Mouse (Mus musculus) limb, embryonic 14.5 days (tissue): ENCODE measurements around the gene Chrna7. TPM values are rescaled to one million over a fixed set of nuclear protein-coding genes. Genes with fewer than 3 reads are reported as not detected.

Experiments used
- ATAC-seq: fragments of 200-750 bp; cut with Nextera tagmentation; 2 replicates; pipeline ENCODE4 v1.8.0; 2017; ENCODE audit warnings: low read depth, moderate number of reproducible peaks, moderate TSS enrichment; ENCODE audit not compliant: low FRiP score
- DNase-seq: peaks from one replicate; pipeline ENCODE4 v3.0.0-alpha.2; 2015; ENCODE audit warnings: low spot score
- H3K27ac ChIP-seq: fragments of 300-500 bp; sonication (generic); replicated peaks from 2 replicates; pipeline ENCODE4 v1.5.1; 2014; ENCODE audit warnings: low read depth, mild to moderate bottlenecking, low read length, moderate library complexity, mixed read lengths
- H3K27me3 ChIP-seq: fragments of 300-500 bp; sonication (generic); 2 replicates; pipeline ENCODE4 v1.6.1; 2014; ENCODE audit warnings: low read length, mixed read lengths; ENCODE audit not compliant: control insufficient read depth, insufficient read depth
- H3K36me3 ChIP-seq: fragments of 300-500 bp; sonication (generic); 2 replicates; pipeline ENCODE4 v1.6.1; 2014; ENCODE audit warnings: mild to moderate bottlenecking, low read length, moderate library complexity, mixed read lengths; ENCODE audit not compliant: control insufficient read depth, insufficient read depth
- H3K4me1 ChIP-seq: fragments of 300-500 bp; sonication (generic); 2 replicates; pipeline ENCODE4 v1.6.1; 2014; ENCODE audit warnings: antibody characterized with exemption, low read length, mixed read lengths; ENCODE audit not compliant: control insufficient read depth, insufficient read depth
- H3K4me2 ChIP-seq: fragments of 300-500 bp; sonication (generic); replicated peaks from 2 replicates; pipeline ENCODE4 v1.6.1; 2014; ENCODE audit warnings: low read depth, mild to moderate bottlenecking, low read length, moderate library complexity; ENCODE audit not compliant: severe bottlenecking
- H3K4me3 ChIP-seq: fragments of 300-500 bp; sonication (generic); replicated peaks from 2 replicates; pipeline ENCODE4 v1.5.1; 2014; ENCODE audit warnings: low read length
- H3K9ac ChIP-seq: fragments of 300-500 bp; sonication (generic); 2 replicates; pipeline ENCODE4 v1.6.1; 2014; ENCODE audit warnings: mild to moderate bottlenecking, low read depth, low read length, moderate library complexity; ENCODE audit not compliant: severe bottlenecking
- H3K9me3 ChIP-seq: fragments of 300-500 bp; sonication (generic); 2 replicates; pipeline ENCODE4 v1.6.1; 2016; ENCODE audit warnings: low read length; ENCODE audit not compliant: control insufficient read depth
- POLR2A ChIP-seq: fragments of 200-500 bp; IDR thresholded peaks from 2 replicates; pipeline ENCODE4 v1.8.0; 2012; ENCODE audit warnings: inconsistent platforms, mild to moderate bottlenecking, moderate library complexity, borderline replicate concordance; ENCODE audit not compliant: insufficient read depth, insufficient read length; ENCODE audit errors: extremely low read depth
- WGBS: fragments of 180-500 bp; shearing (Covaris S2); extraction: QIAGEN DNeasy Blood & Tissue Kit; methylation state at CpG from one replicate; pipeline ENCODE4 v1.1.7; 2014; 5-methylcytosine and 5-hydroxymethylcytosine counted together
- polyA plus RNA-seq, 2 experiments: library from polyadenylated mRNA; depleted of rRNA in 1 of 2; stranded (reverse) in 1 of 2; unstranded in 1 of 2; fragments of >200 nt; fragmentation: Nextera tagmentation in 1 of 2; extraction: Ambion mirVana in 1 of 2; gene quantifications; 2 replicates each; pipeline versions ENCODE4 v1.2.1 to v1.2.3; 2012 to 2014

The Chrna7 gene
- polyA plus RNA-seq, 2 experiments = 1.3 to 2.9 TPM

DNA sequence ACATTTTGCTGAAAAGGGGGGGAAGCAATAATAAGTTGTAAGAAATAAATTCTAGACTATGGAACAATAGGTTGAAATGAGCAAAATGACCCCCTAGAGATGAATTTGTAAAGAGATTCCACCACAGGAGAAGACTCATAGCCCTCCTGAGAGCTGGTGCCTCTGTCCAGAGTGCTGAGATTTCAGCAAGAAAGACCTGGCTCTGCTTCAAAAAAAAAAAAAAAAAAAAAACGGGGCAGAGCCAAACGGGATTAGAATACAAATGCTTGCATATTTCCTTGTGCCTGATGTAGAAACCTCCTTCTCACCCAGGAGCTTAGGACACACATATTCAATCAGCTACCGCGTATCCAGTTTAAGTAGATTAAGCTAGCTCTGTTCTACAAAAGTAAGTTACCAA, 2.9 kb downstream of the Chrna7 start:
- ATAC-seq (no peak), DNase-seq (no peak)
- Histone ChIP-seq H3K9me3 (no peaks in the 10 kb centered on the region), H3K4me3 (no peak overlapping the region), H3K27me3 (no peaks in the 10 kb centered on the region), H3K36me3 (no peaks in the 10 kb centered on the region), H3K4me1 (peaks cover 5% of the 10 kb centered on the region; the same call in 1 of the 2 replicates), H3K27ac (no peak overlapping the region), H3K9ac (no peak overlapping the region), H3K4me2 (no peak overlapping the region)
- TF ChIP-seq POLR2A = no peak
- 25% methylated on average over 4 of the region's 4 CpGs for WGBS

DNA sequence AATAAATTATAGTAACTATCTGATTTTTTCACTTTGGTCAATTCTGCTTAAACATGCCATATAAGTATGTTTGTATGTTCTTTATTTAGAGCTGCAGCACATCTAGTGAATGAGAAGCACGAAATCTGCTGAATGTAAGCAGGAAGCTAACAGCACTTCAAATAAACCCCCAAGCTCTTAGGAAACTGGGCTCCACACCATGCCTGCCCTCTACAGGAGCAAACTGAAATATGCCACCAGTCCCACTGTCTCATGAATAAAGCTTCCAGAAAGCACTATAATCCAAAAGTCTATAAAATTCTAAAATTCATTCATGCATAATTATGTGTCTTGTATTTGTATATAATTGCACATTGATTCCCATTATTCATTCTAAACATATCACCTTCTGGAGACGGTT, 5.2 kb downstream of the Chrna7 start:
- TF ChIP-seq POLR2A = no peak
- no peak overlapping the region for H3K27ac ChIP-seq
- H3K4me1 ChIP-seq = peaks cover 5% of the 10 kb centered on the region; the same call in 1 of the 2 replicates
- H3K36me3 ChIP-seq = no peaks in the 10 kb centered on the region
- no peak overlapping the region for H3K4me3 ChIP-seq
- ATAC-seq (no peak), DNase-seq (no peak)
- no peaks in the 10 kb centered on the region for H3K9me3 ChIP-seq
- no peaks in the 10 kb centered on the region for H3K27me3 ChIP-seq
- no peak overlapping the region for H3K9ac ChIP-seq
- 63% methylated on average over 2 of the region's 2 CpGs for WGBS
- H3K4me2 ChIP-seq = no peak overlapping the region

DNA sequence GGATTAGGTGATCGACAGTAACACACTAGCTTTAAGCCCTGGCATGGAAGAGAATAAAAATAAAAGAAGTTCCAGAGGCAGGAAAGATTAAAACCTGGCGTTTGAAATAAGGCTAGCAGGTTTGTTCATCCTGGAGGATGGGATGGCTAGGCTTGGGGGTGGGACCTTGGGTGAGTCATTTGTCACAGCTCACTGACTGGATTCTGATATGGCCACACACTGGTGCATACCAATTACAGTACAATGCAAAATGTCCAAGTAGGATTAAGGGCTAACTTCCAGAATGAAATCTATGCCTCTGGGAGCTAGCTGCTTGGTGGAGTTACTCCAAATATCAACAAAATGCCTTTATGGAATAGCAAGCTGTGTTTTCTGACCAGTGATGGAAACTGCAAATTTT, 16.8 kb downstream of the Chrna7 start:
- 64% methylated on average over 2 of the region's 2 CpGs for WGBS
- Histone ChIP-seq H3K9ac (no peak overlapping the region), H3K27me3 (no peaks in the 10 kb centered on the region), H3K36me3 (no peaks in the 10 kb centered on the region), H3K9me3 (no peaks in the 10 kb centered on the region), H3K4me3 (no peak overlapping the region), H3K4me1 (no peaks in the 10 kb centered on the region), H3K27ac (no peak overlapping the region), H3K4me2 (no peak overlapping the region)
- ATAC-seq (no peak), DNase-seq (no peak)
- no peak for TF ChIP-seq POLR2A

DNA sequence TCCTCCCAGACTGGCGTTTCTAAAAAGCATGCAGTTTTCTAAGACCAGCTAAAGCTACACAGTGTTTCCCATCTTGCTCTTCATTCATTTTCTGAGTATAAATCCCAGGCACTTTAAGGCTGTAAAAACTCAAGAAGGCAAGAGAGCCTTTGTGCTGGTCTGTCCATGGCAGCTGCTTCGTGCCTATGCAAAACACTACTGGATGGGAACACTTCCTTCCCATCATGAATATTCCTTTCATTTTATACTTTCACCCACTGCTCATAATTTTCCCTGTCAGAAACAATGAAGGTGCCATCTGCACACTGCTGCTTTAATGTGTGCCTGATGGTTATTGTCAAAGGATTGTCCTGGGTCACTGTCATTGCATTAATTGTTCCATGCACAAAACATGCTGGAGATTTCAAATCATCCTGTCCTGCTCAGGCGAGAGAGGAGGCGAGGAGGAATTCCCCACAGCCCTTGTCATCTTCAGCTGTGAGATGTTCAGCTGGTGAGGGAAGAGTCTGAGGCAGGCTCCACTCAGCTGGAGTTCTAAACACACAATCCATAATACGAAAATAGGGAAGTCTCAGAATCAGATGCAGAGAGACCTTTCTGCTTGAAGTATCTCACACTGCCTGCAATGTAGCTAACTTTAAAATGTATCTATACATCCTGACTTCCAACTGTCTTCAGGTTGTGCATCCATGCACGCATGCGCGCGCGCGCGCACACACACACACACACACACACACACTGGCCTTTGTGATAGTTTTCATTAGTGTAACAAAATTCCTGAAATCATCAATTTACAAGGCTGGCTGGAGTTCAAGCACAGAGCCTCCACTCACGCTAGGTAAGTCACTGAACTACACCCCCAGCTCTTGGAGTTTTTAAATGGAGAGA, 22.5 kb downstream of the Chrna7 start:
- TF ChIP-seq POLR2A = no peak
- ATAC-seq (no peak), DNase-seq (no peak)
- 86% methylated on average over 13 of the region's 13 CpGs for WGBS
- Histone ChIP-seq H3K36me3 (no peaks in the 10 kb centered on the region), H3K9ac (no peak overlapping the region), H3K4me3 (no peak overlapping the region), H3K4me2 (no peak overlapping the region), H3K27me3 (no peaks in the 10 kb centered on the region), H3K9me3 (no peaks in the 10 kb centered on the region), H3K27ac (no peak overlapping the region), H3K4me1 (no peaks in the 10 kb centered on the region)

DNA sequence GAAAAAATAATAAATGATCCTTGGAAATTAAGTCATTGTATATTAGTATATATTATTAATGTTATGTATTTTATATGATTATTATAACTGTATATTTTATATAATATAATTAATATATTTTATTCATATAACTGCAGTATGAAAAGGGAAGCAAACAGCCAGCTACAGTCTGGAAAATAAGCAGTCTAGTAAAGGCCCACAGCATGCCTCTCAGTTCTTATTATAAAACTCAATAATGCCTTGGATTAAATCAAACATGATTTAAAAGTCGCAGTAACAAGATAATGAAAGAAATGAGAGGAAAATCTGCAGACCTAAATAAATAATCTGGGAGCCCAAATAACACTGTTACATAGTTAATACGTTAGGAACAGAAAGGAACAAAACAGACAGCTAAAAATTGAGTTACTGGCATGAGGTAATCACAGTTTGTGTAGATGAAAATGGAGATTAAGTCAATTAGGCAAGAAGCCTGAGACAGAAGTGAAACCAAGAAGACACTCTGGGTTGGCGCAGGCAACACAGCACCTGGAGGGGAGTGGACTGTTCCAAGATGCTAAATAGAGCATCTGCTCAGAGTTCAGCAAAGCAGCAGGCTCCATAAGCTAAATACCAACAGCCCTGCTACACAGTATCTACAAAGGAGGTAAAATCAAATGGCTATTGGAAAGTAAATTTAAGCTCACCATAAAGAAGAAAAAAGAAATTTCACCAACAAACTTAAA, 42.1 kb downstream of the Chrna7 start:
- H3K4me3 ChIP-seq = no peak overlapping the region
- no peaks in the 10 kb centered on the region for H3K27me3 ChIP-seq
- no peak overlapping the region for H3K9ac ChIP-seq
- no peak overlapping the region for H3K27ac ChIP-seq
- no peak overlapping the region for H3K4me2 ChIP-seq
- H3K36me3 ChIP-seq = no peaks in the 10 kb centered on the region
- H3K4me1 ChIP-seq = no peaks in the 10 kb centered on the region
- no peaks in the 10 kb centered on the region for H3K9me3 ChIP-seq
- no peak for DNase-seq
- ATAC-seq = no peak
- TF ChIP-seq POLR2A = no peak
- 82% methylated on average over 3 of the region's 3 CpGs for WGBS
